Mouse (Mus musculus) liver, embryonic 11.5 days (tissue): ENCODE measurements at regions not wholly inside any gene's neighbourhood (a gene's known extent, or its start where the extent isn't known, plus 50 kb on each side); places are given as distances from the start of the nearest gene placed in this dataset.

Experiments used
- ATAC-seq: fragments of 200-750 bp; cut with Nextera tagmentation; replicated peaks from 2 replicates; pipeline ENCODE4 v1.8.0; 2017; ENCODE audit warnings: moderate number of reproducible peaks, mild to moderate bottlenecking, moderate TSS enrichment, moderate library complexity; ENCODE audit not compliant: low FRiP score
- DNase-seq: peaks from one replicate; pipeline ENCODE4 v3.0.0-alpha.2; 2017; ENCODE audit warnings: low spot score
- H3K27ac ChIP-seq: fragments of 300-500 bp; sonication (generic); 2 replicates; pipeline ENCODE4 v1.5.1; 2014; ENCODE audit warnings: mild to moderate bottlenecking, low read depth, low read length, control low read depth
- H3K27me3 ChIP-seq: fragments of 300-500 bp; sonication (generic); replicated peaks from 2 replicates; pipeline ENCODE4 v1.6.1; 2014; ENCODE audit warnings: low read length, mixed read lengths; ENCODE audit not compliant: control insufficient read depth, insufficient read depth
- H3K36me3 ChIP-seq: fragments of 300-500 bp; sonication (generic); 2 replicates; pipeline ENCODE4 v1.6.1; 2014; ENCODE audit warnings: mild to moderate bottlenecking, low read length, moderate library complexity, mixed read lengths; ENCODE audit not compliant: control insufficient read depth, insufficient read depth
- H3K4me1 ChIP-seq: fragments of 300-500 bp; sonication (generic); replicated peaks from 2 replicates; pipeline ENCODE4 v1.6.1; 2014; ENCODE audit warnings: low read length, mixed read lengths; ENCODE audit not compliant: control insufficient read depth, insufficient read depth
- H3K4me2 ChIP-seq: fragments of 300-500 bp; sonication (generic); 2 replicates; pipeline ENCODE4 v1.6.1; 2014; ENCODE audit warnings: mild to moderate bottlenecking, control low read depth, moderate library complexity
- H3K4me3 ChIP-seq: fragments of 300-500 bp; sonication (generic); 2 replicates; pipeline ENCODE4 v1.5.1; 2014; ENCODE audit warnings: low read depth, low read length, control low read depth
- H3K9ac ChIP-seq: fragments of 300-500 bp; sonication (generic); 2 replicates; pipeline ENCODE4 v1.6.1; 2014; ENCODE audit warnings: low read depth, low read length, control low read depth
- H3K9me3 ChIP-seq: fragments of 300-500 bp; sonication (generic); 2 replicates; pipeline ENCODE4 v1.6.1; 2016; ENCODE audit warnings: low read length, inconsistent platforms, mixed read lengths; ENCODE audit not compliant: control insufficient read depth
- WGBS: fragments of 180-500 bp; shearing (Covaris S2); extraction: QIAGEN DNeasy Blood & Tissue Kit; methylation state at CpG from one replicate; pipeline ENCODE4 v1.1.7; 2014; 5-methylcytosine and 5-hydroxymethylcytosine counted together

DNA sequence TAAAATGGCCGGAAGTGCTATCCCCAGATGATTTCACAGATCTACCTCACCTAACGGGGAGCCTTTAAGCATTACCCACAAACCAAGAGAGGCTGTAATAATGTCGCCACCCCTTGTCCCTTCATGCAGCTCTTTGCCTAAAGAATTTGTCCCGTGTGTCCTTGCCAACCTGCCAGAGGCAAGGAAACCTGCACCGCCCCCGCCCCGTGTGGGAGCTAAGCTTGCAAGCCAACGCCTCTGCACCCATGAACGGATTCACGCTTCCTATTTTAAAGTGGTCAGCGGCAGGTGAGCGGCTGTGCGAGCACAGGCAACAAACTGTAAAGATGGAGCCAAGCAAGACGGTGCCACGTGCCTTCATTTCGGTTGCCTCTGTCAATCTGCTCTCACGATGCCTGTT is 63.1 kb downstream of the Gm11011 start:
- no peaks in the 10 kb centered on the region for H3K4me1 ChIP-seq
- 81% methylated on average over 17 of the region's 17 CpGs for WGBS
- no peak overlapping the region for H3K9ac ChIP-seq
- H3K9me3 ChIP-seq, result no peaks in the 10 kb centered on the region
- H3K27me3 ChIP-seq, result no peaks in the 10 kb centered on the region
- H3K27ac ChIP-seq, result no peak overlapping the region
- no peaks in the 10 kb centered on the region for H3K36me3 ChIP-seq
- ATAC-seq (no peak), DNase-seq (no peak)
- H3K4me2 ChIP-seq, result no peak overlapping the region
- H3K4me3 ChIP-seq, result no peak overlapping the region

DNA sequence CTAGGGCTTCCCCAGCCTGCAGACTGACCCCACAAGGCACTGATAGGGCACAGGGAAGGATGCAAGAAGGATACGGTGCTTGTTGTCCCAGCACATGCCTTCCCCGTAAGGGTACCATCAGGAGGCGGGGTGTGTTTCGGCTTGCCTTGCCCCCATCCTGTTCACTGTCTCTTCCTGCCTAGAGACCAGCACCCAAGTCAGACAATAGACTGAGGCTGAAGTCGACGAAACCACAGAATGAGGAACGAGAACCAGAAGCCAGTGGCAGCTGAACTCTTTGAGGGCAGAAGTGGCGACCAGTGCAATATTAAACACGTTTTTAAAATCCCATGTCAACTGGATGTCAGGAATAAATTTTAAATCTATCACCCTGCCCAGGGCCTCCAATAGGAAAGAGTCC is 67.6 kb downstream of the Gm11011 start:
- no peaks in the 10 kb centered on the region for H3K9me3 ChIP-seq
- H3K27me3 ChIP-seq, result no peaks in the 10 kb centered on the region
- H3K36me3 ChIP-seq, result no peaks in the 10 kb centered on the region
- no peak for DNase-seq
- ATAC-seq, result no peak
- no peak overlapping the region for H3K4me2 ChIP-seq
- no peak overlapping the region for H3K27ac ChIP-seq
- no peaks in the 10 kb centered on the region for H3K4me1 ChIP-seq
- 46% methylated on average over 9 of the region's 9 CpGs for WGBS
- H3K9ac ChIP-seq, result no peak overlapping the region
- H3K4me3 ChIP-seq, result no peak overlapping the region

- ATAC-seq (no peak), DNase-seq (no peak)
- no peak overlapping the region for H3K9ac ChIP-seq
- WGBS, result 48% methylated on average over 11 of the region's 11 CpGs
- H3K4me1 ChIP-seq, result no peaks in the 10 kb centered on the region
- no peak overlapping the region for H3K4me2 ChIP-seq
- H3K36me3 ChIP-seq, result no peaks in the 10 kb centered on the region
- H3K27ac ChIP-seq, result no peak overlapping the region
- H3K9me3 ChIP-seq, result no peaks in the 10 kb centered on the region
- no peaks in the 10 kb centered on the region for H3K27me3 ChIP-seq
- H3K4me3 ChIP-seq, result no peak overlapping the region
Observed at GRCm38 (mm10) chr2:169515350-169515749, 72.2 kb downstream of the Gm11011 start.

DNA sequence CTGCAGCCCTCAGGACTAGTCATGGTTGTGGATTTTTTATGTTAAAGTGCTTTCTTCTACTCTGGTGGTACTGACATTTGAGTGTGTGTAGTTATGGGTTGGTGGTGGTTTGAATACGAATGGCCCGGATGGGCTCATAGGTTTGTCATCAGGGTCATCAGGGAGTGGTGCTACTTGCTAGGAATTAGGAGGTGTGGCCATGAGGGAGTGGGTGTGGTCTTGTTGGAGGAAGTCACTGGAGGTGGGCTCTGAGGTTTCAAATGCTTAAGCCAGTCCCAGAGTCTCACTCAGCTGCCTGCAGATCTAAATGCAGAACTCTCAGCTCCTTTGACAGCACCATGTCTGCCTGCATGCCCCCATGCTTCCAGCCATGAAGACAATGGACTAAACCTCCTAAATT is 76.8 kb downstream of the Gm11011 start:
- H3K4me3 ChIP-seq, result no peak overlapping the region
- no peaks in the 10 kb centered on the region for H3K36me3 ChIP-seq
- 77% methylated on average over 2 of the region's 2 CpGs for WGBS
- no peaks in the 10 kb centered on the region for H3K9me3 ChIP-seq
- no peaks in the 10 kb centered on the region for H3K27me3 ChIP-seq
- H3K4me1 ChIP-seq, result no peaks in the 10 kb centered on the region
- ATAC-seq (no peak), DNase-seq (no peak)
- H3K9ac ChIP-seq, result no peak overlapping the region
- H3K4me2 ChIP-seq, result no peak overlapping the region
- no peak overlapping the region for H3K27ac ChIP-seq

DNA sequence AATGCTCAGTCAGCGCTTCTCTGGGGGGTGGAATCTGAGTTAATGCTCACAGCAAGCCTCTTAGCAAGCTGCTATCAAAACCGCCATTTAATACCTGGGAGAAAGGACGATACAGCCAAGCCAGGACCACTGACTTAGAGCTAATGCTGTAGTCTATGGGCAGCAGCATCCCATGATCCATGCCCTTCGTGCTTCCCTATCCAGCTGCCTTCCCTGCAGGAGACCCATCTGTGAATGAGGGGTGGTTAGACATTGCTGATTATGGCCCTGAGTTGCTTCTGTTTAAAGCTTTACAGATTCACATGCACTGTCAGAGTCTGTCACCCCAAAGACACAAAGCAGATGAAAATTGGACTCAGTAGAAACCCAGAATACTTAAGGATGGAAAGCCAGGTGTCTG is 78.1 kb downstream of the Gm11011 start:
- WGBS, result 79% methylated on average over 4 of the region's 4 CpGs
- ATAC-seq (no peak), DNase-seq (no peak)

GRCm38 (mm10) chr2:169504416-169505057 is 83.0 kb downstream of the Gm11011 start:
- Histone ChIP-seq H3K9ac (no peak overlapping the region), H3K27ac (no peak overlapping the region), H3K4me1 (no peaks in the 10 kb centered on the region), H3K4me3 (no peak overlapping the region), H3K4me2 (no peak overlapping the region), H3K27me3 (no peaks in the 10 kb centered on the region), H3K9me3 (no peaks in the 10 kb centered on the region), H3K36me3 (no peaks in the 10 kb centered on the region)
- ATAC-seq (no peak), DNase-seq (no peak)
- WGBS, result 87% methylated on average over 11 of the region's 11 CpGs

More for the DNA sequence above, 78.1 kb downstream of the Gm11011 start:
- Histone ChIP-seq H3K36me3 (no peaks in the 10 kb centered on the region), H3K4me2 (no peak overlapping the region), H3K27ac (no peak overlapping the region), H3K4me3 (no peak overlapping the region), H3K9me3 (no peaks in the 10 kb centered on the region), H3K27me3 (no peaks in the 10 kb centered on the region), H3K4me1 (no peaks in the 10 kb centered on the region), H3K9ac (no peak overlapping the region)

DNA sequence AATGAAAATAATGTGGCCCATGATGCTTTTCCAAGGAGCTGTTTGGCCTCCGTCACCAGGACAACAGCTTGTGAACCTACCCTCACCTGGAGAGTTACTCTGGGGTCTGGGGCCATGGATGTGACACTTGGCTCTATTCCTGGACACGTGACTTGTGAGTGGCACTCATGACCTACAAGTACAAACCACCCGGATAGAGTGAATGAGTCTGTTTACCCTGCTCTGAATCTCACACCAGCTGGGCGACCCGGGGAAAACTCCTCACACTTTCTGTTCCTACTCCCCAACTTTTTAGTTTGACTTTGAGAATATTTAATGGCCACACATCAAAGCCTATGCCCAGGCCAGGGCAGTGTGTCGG is 84.0 kb downstream of the Gm11011 start:
- Histone ChIP-seq H3K4me1 (no peaks in the 10 kb centered on the region), H3K27ac (no peak overlapping the region), H3K36me3 (no peaks in the 10 kb centered on the region), H3K4me3 (no peak overlapping the region), H3K9me3 (no peaks in the 10 kb centered on the region), H3K4me2 (no peak overlapping the region), H3K9ac (no peak overlapping the region), H3K27me3 (no peaks in the 10 kb centered on the region)
- DNase-seq, result no peak
- ATAC-seq, result no peak
- 82% methylated on average over 6 of the region's 6 CpGs for WGBS

GRCm38 (mm10) chr2:169502717-169503597 is 84.6 kb downstream of the Gm11011 start:
- Histone ChIP-seq H3K4me2 (no peak overlapping the region), H3K4me1 (no peaks in the 10 kb centered on the region), H3K4me3 (no peak overlapping the region), H3K9ac (no peak overlapping the region), H3K9me3 (no peaks in the 10 kb centered on the region), H3K27me3 (no peaks in the 10 kb centered on the region), H3K27ac (no peak overlapping the region), H3K36me3 (no peaks in the 10 kb centered on the region)
- DNase-seq, result no peak
- 80% methylated on average over 19 of the region's 19 CpGs for WGBS
- ATAC-seq, result no peak
